Mouse (Mus musculus) limb, embryonic 14.5 days (tissue): ENCODE measurements around the gene Cdk8. TPM values are rescaled to one million over a fixed set of nuclear protein-coding genes. Genes with fewer than 3 reads are reported as not detected.

Experiments
- ATAC-seq: fragments of 200-750 bp; cut with Nextera tagmentation; 2 replicates; pipeline ENCODE4 v1.8.0; 2017; ENCODE audit warnings: low read depth, moderate number of reproducible peaks, moderate TSS enrichment; ENCODE audit not compliant: low FRiP score
- DNase-seq: peaks from one replicate; pipeline ENCODE4 v3.0.0-alpha.2; 2015; ENCODE audit warnings: low spot score
- H3K27ac ChIP-seq: fragments of 300-500 bp; sonication (generic); replicated peaks from 2 replicates; pipeline ENCODE4 v1.5.1; 2014; ENCODE audit warnings: low read depth, mild to moderate bottlenecking, low read length, moderate library complexity, mixed read lengths
- H3K27me3 ChIP-seq: fragments of 300-500 bp; sonication (generic); 2 replicates; pipeline ENCODE4 v1.6.1; 2014; ENCODE audit warnings: low read length, mixed read lengths; ENCODE audit not compliant: control insufficient read depth, insufficient read depth
- H3K36me3 ChIP-seq: fragments of 300-500 bp; sonication (generic); 2 replicates; pipeline ENCODE4 v1.6.1; 2014; ENCODE audit warnings: mild to moderate bottlenecking, low read length, moderate library complexity, mixed read lengths; ENCODE audit not compliant: control insufficient read depth, insufficient read depth
- H3K4me1 ChIP-seq: fragments of 300-500 bp; sonication (generic); 2 replicates; pipeline ENCODE4 v1.6.1; 2014; ENCODE audit warnings: antibody characterized with exemption, low read length, mixed read lengths; ENCODE audit not compliant: control insufficient read depth, insufficient read depth
- H3K4me2 ChIP-seq: fragments of 300-500 bp; sonication (generic); replicated peaks from 2 replicates; pipeline ENCODE4 v1.6.1; 2014; ENCODE audit warnings: low read depth, mild to moderate bottlenecking, low read length, moderate library complexity; ENCODE audit not compliant: severe bottlenecking
- H3K4me3 ChIP-seq: fragments of 300-500 bp; sonication (generic); replicated peaks from 2 replicates; pipeline ENCODE4 v1.5.1; 2014; ENCODE audit warnings: low read length
- H3K9ac ChIP-seq: fragments of 300-500 bp; sonication (generic); 2 replicates; pipeline ENCODE4 v1.6.1; 2014; ENCODE audit warnings: mild to moderate bottlenecking, low read depth, low read length, moderate library complexity; ENCODE audit not compliant: severe bottlenecking
- H3K9me3 ChIP-seq: fragments of 300-500 bp; sonication (generic); 2 replicates; pipeline ENCODE4 v1.6.1; 2016; ENCODE audit warnings: low read length; ENCODE audit not compliant: control insufficient read depth
- POLR2A ChIP-seq: fragments of 200-500 bp; IDR thresholded peaks from 2 replicates; pipeline ENCODE4 v1.8.0; 2012; ENCODE audit warnings: inconsistent platforms, mild to moderate bottlenecking, moderate library complexity, borderline replicate concordance; ENCODE audit not compliant: insufficient read depth, insufficient read length; ENCODE audit errors: extremely low read depth
- WGBS: fragments of 180-500 bp; shearing (Covaris S2); extraction: QIAGEN DNeasy Blood & Tissue Kit; methylation state at CpG from one replicate; pipeline ENCODE4 v1.1.7; 2014; 5-methylcytosine and 5-hydroxymethylcytosine counted together
- polyA plus RNA-seq, 2 experiments: library from polyadenylated mRNA; depleted of rRNA in 1 of 2; stranded (reverse) in 1 of 2; unstranded in 1 of 2; fragments of >200 nt; fragmentation: Nextera tagmentation in 1 of 2; extraction: Ambion mirVana in 1 of 2; gene quantifications; 2 replicates each; pipeline versions ENCODE4 v1.2.1 to v1.2.3; 2012 to 2014

Cdk8 gene
- polyA plus RNA-seq, 2 experiments = 27.1 to 68.3 TPM

- H3K4me2 ChIP-seq = no peak overlapping the region
- peaks cover 37% of the 10 kb centered on the region for H3K36me3 ChIP-seq
- DNase-seq (no peak), ATAC-seq (no peak)
- no peaks in the 10 kb centered on the region for H3K27me3 ChIP-seq
- H3K27ac ChIP-seq = no peak overlapping the region
- H3K4me1 ChIP-seq = no peaks in the 10 kb centered on the region
- H3K9me3 ChIP-seq = no peaks in the 10 kb centered on the region
- no peak overlapping the region for H3K4me3 ChIP-seq
- 95% methylated on average over 4 of the region's 4 CpGs for WGBS
- no peak for TF ChIP-seq POLR2A
- no peak overlapping the region for H3K9ac ChIP-seq
These were observed 46.5 kb downstream of the Cdk8 start for GRCm38 (mm10) chr5:146277513-146277912.

- no peaks in the 10 kb centered on the region for H3K9me3 ChIP-seq
- no peaks in the 10 kb centered on the region for H3K4me1 ChIP-seq
- no peaks in the 10 kb centered on the region for H3K27me3 ChIP-seq
- no peak for TF ChIP-seq POLR2A
- H3K9ac ChIP-seq = no peak overlapping the region
- H3K36me3 ChIP-seq = peaks cover 28% of the 10 kb centered on the region
- H3K4me2 ChIP-seq = no peak overlapping the region
- ATAC-seq = no peak
- H3K4me3 ChIP-seq = no peak overlapping the region
- no peak overlapping the region for H3K27ac ChIP-seq
- DNase-seq = no peak
These were observed 49.0 kb downstream of the Cdk8 start for GRCm38 (mm10) chr5:146280012-146280411.

GRCm38 (mm10) chr5:146281241-146281818 lies 50.3 kb downstream of the Cdk8 start:
- no peaks in the 10 kb centered on the region for H3K27me3 ChIP-seq
- no peak for ATAC-seq
- H3K36me3 ChIP-seq = peaks cover 30% of the 10 kb centered on the region
- no peak overlapping the region for H3K4me2 ChIP-seq
- 89% methylated on average over 4 of the region's 4 CpGs for WGBS
- no peak for DNase-seq
- H3K27ac ChIP-seq = no peak overlapping the region
- no peaks in the 10 kb centered on the region for H3K9me3 ChIP-seq
- no peak overlapping the region for H3K9ac ChIP-seq
- no peak for TF ChIP-seq POLR2A
- no peak overlapping the region for H3K4me3 ChIP-seq
- H3K4me1 ChIP-seq = no peaks in the 10 kb centered on the region

GRCm38 (mm10) chr5:146281884-146282579 lies 51.0 kb downstream of the Cdk8 start:
- no peak overlapping the region for H3K27ac ChIP-seq
- 74% methylated on average over 13 of the region's 13 CpGs for whole genome bisulfite sequencing
- H3K4me1 ChIP-seq = no peaks in the 10 kb centered on the region
- TF ChIP-seq POLR2A = no peak
- H3K4me3 ChIP-seq = no peak overlapping the region
- H3K9me3 ChIP-seq = no peaks in the 10 kb centered on the region
- H3K27me3 ChIP-seq = no peaks in the 10 kb centered on the region
- DNase-seq = no peak
- H3K4me2 ChIP-seq = no peak overlapping the region
- no peak for ATAC-seq
- H3K9ac ChIP-seq = no peak overlapping the region
- peaks cover 37% of the 10 kb centered on the region for H3K36me3 ChIP-seq

GRCm38 (mm10) chr5:146283899-146284298 lies 52.9 kb downstream of the Cdk8 start:
- ATAC-seq = no peak

More at GRCm38 (mm10) chr5:146283899-146284298, 52.9 kb downstream of the Cdk8 start:
- no peaks in the 10 kb centered on the region for H3K4me1 ChIP-seq
- H3K36me3 ChIP-seq = peaks cover 52% of the 10 kb centered on the region
- TF ChIP-seq POLR2A = no peak
- no peak overlapping the region for H3K4me3 ChIP-seq
- WGBS = 89% methylated on average over 6 of the region's 6 CpGs
- H3K4me2 ChIP-seq = no peak overlapping the region
- no peaks in the 10 kb centered on the region for H3K9me3 ChIP-seq
- no peak overlapping the region for H3K27ac ChIP-seq
- H3K9ac ChIP-seq = no peak overlapping the region
- DNase-seq = no peak
- H3K27me3 ChIP-seq = no peaks in the 10 kb centered on the region
